Mouse (Mus musculus) heart, postnatal 0 days (tissue): Measurements from ENCODE around the gene Tomm20.

Experiments used
- CTCF ChIP-seq: IDR thresholded peaks from 2 replicates; pipeline ENCODE4 v1.5.1; 2016; ENCODE audit warnings: antibody characterized with exemption, control low read depth, low read depth
- EP300 ChIP-seq: IDR thresholded peaks from 2 replicates; pipeline ENCODE4 v1.6.1; 2016; ENCODE audit warnings: antibody characterized with exemption, low read depth

- TF ChIP-seq CTCF = no peak
- TF ChIP-seq EP300 = no peak
Observed at GRCm38 (mm10) chr8:126974511-126974910, 28.9 kb upstream of the Tomm20 start.
